Mouse (Mus musculus): Measurements from ENCODE around the gene Gm45062. TPM values are rescaled to one million over a fixed set of nuclear protein-coding genes. Genes with fewer than 3 reads are reported as not detected.

Gene Gm45062
- total and polyA plus RNA-seq, 3 experiments: 2.2 to 3.6 TPM; not detected in 1

DNA sequence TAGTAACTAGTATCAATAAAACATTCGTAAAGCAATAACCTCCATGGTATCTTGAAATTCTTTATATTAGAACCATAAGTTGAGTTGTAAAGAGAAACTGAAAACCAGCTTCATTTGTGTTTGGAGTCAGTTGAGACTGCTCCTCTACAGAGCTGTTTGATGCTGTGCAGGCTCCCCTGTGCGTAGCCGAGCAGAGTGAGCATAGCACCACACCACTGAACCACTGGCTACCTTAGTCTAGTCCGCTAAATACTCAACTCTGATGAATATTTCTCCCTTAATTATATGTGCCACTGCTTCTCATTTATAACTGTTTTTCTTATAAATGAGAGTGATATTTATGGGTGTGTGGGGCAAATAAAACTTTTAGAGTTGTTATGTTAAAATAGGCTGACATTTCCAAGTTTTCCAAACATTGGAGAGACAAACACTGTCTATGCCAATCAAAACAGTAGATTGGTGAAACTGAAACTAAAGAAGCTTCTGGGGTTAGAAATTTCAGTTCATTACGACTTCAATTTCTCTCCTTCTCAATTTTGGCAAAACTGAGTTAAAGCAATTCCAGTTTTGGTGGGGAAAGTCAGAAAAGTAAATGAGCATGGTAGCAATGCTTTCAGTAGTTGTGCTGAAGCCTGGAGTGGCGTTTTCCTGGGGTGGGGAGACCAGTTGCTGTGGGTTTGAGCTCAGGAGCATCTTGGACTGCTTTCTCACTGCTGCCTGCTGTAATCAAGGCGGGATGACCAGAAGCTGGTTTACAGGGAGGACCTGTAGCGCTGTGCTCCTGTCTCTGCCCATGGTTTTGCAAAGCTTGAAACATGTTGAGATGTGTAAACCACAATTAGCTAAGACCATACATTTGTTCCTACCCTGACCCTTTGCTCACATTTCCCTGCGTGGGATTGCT lies 77.5 kb downstream of the Gm45062 start:
- Histone ChIP-seq H3K27ac (ENCODE audit: control insufficient read depth, low read depth, low read length) (no peak overlapping the region), H3K4me3 (ENCODE audit: control insufficient read depth in 1 of 2, insufficient read depth in 1 of 2, low read depth in 2 of 2, low read length in 2 of 2) (no peak overlapping the region), H3K9ac (ENCODE audit: control insufficient read depth, low read depth, low read length, poor library complexity, severe bottlenecking) (no peak overlapping the region), H3K27me3 (ENCODE audit: control insufficient read depth in 1 of 2, insufficient read depth in 2 of 2, low read length in 2 of 2) (no peaks in the 10 kb centered on the region), H3K79me2 (ENCODE audit: control insufficient read depth, insufficient read depth, low read length, poor library complexity) (no peaks in the 10 kb centered on the region), H3K4me1 (ENCODE audit: control insufficient read depth in 1 of 2, insufficient read depth in 2 of 2, low read length in 2 of 2) (peaks cover 2 to 7% of the 10 kb centered on the region in 2 experiments; a peak in 3 of 4 replicates), H3K9me3 (replicated peaks; ENCODE audit: insufficient read depth, low read length) (no peaks in the 10 kb centered on the region), H3K36me3 (ENCODE audit: control insufficient read depth in 1 of 2, insufficient read depth in 2 of 2, low read length in 2 of 2) (peaks cover 0 to 6% of the 10 kb centered on the region in 2 experiments; a peak in 2 of 4 replicates)
- no peak for DNase-seq (ENCODE audit: low read depth, low spot score)
- TF ChIP-seq TBP (IDR thresholded peaks at IDR 0.05; ENCODE audit: low read depth, low read length) (no peak), SIN3A (IDR thresholded peaks at IDR 0.05; ENCODE audit: low read length) (no peak), POLR2A (IDR thresholded peaks at IDR 0.05; ENCODE audit: control insufficient read depth in 1 of 2, insufficient read depth in 1 of 2, low read depth in 1 of 2, low read length in 2 of 2, poor library complexity in 1 of 2) (no peak), SMC3 (IDR thresholded peaks at IDR 0.05; ENCODE audit: low read depth, low read length) (no peak)

DNA sequence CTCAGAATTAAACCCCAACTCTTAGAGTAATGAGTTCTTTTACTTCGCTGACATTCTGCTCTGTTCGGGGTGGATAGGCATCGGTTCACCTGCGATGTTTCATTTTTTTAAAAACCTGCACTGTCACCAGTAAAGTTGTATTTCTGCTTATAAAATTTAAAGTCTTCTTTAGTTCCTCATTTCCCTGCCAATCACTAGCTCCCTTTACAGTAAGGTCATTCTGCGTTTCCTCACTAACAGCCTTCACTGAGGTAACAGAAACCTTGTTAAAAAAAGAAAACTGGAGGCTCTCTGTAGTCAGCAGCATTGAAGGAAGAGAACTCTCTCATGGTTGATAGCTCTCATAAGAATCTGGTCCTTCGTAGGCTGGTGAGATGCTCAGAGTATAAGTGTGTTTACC lies 80.2 kb downstream of the Gm45062 start:
- Histone ChIP-seq H3K4me1 (ENCODE audit: control insufficient read depth in 1 of 2, insufficient read depth in 2 of 2, low read length in 2 of 2) (peaks cover 2 to 11% of the 10 kb centered on the region in 2 experiments), H3K27me3 (ENCODE audit: control insufficient read depth in 1 of 2, insufficient read depth in 2 of 2, low read length in 2 of 2) (no peaks in the 10 kb centered on the region), H3K9me3 (replicated peaks; ENCODE audit: insufficient read depth, low read length) (no peaks in the 10 kb centered on the region), H3K27ac (ENCODE audit: control insufficient read depth, low read depth, low read length) (peak overlapping the region; percentile 47; the same call in 1 of the 2 replicates), H3K4me3 (ENCODE audit: control insufficient read depth in 1 of 2, insufficient read depth in 1 of 2, low read depth in 2 of 2, low read length in 2 of 2) (peak overlapping the region; percentile 35 to 50), H3K9ac (ENCODE audit: control insufficient read depth, low read depth, low read length, poor library complexity, severe bottlenecking) (peak overlapping the region; percentile 36), H3K79me2 (ENCODE audit: control insufficient read depth, insufficient read depth, low read length, poor library complexity) (no peaks in the 10 kb centered on the region), H3K36me3 (ENCODE audit: control insufficient read depth in 1 of 2, insufficient read depth in 2 of 2, low read length in 2 of 2) (peaks cover 0 to 22% of the 10 kb centered on the region in 2 experiments; a peak in 2 of 4 replicates)
- TF ChIP-seq EP300 (IDR thresholded peaks at IDR 0.05; ENCODE audit: low read depth in 1 of 2, low read length in 2 of 2): 0 out of 4 replicates have a peak, but pooled peaks of 1 of the 2 experiments have one; percentile 29
- no peak for TF ChIP-seq BHLHE40 (IDR thresholded peaks at IDR 0.05; ENCODE audit: borderline replicate concordance, low read depth, low read length)
- TF ChIP-seq ZNF384 (IDR thresholded peaks at IDR 0.05; ENCODE audit: low read depth, low read length): peak; percentile 66; the same call in 1 of the 2 replicates
- no peak for TF ChIP-seq TCF12 (IDR thresholded peaks at IDR 0.05; ENCODE audit: low read depth, low read length)
- no peak for TF ChIP-seq MAZ (IDR thresholded peaks at IDR 0.05; ENCODE audit: low read depth, low read length)
- 0 out of 2 replicates have a peak, but pooled peaks have one; percentile 45 for TF ChIP-seq SIN3A (IDR thresholded peaks at IDR 0.05; ENCODE audit: low read length)
- TF ChIP-seq MAX (IDR thresholded peaks at IDR 0.05; ENCODE audit: low read length): no peak
- peak; percentile 70 for DNase-seq (ENCODE audit: low read depth, low spot score)

DNA sequence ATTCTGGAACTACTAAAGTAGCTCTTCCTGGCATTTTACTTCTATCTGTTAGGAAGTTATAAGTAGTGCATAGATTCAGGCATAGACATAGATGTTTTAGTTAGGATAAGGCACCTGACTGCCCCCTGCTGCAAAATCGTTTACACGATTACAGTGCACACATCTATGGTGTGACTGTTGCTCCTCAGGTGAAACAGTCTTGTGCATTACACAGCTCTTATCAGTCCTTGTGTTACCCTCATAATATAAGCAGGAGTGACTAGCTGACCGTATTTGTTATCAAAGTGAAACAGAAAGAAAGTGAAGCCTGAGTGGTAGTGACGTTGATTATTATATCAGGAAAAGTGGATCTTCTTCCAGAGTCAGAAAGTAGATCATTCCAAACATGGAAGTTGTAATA lies 84.0 kb downstream of the Gm45062 start:
- H3K27ac ChIP-seq (ENCODE audit: control insufficient read depth, low read depth, low read length): no peak overlapping the region
- peak; percentile 37; the same call in 1 of the 2 replicates for TF ChIP-seq MXI1 (IDR thresholded peaks at IDR 0.05; ENCODE audit: low read depth, low read length)
- TF ChIP-seq ELF1 (IDR thresholded peaks at IDR 0.05; ENCODE audit: low read depth, low read length): no peak
- TF ChIP-seq POLR2AphosphoS2 (IDR thresholded peaks at IDR 0.05; ENCODE audit: low read length): no peak
- TF ChIP-seq CHD2 (IDR thresholded peaks at IDR 0.05; ENCODE audit: low read length): no peak
- no peak for TF ChIP-seq MEF2A (IDR thresholded peaks at IDR 0.05; ENCODE audit: extremely low read depth, insufficient replicate concordance, low read depth, low read length, poor library complexity, severe bottlenecking)
- TF ChIP-seq RCOR1 (IDR thresholded peaks at IDR 0.05; ENCODE audit: low read depth, low read length): 0 out of 2 replicates have a peak, but pooled peaks have one; percentile 32
- TF ChIP-seq E2F4 (IDR thresholded peaks at IDR 0.05; ENCODE audit: borderline replicate concordance, low read depth, low read length): no peak
- no peak; the same call in 1 of the 2 replicates for TF ChIP-seq BHLHE40 (IDR thresholded peaks at IDR 0.05; ENCODE audit: borderline replicate concordance, low read depth, low read length)
- no peak for TF ChIP-seq KAT2A (conservative IDR thresholded peaks at IDR 0.05; ENCODE audit: low read depth, low read length)
- TF ChIP-seq UBTF (IDR thresholded peaks at IDR 0.05; ENCODE audit: borderline replicate concordance, insufficient read depth, low read depth, low read length): no peak
- peak; percentile 36 for TF ChIP-seq TCF12 (IDR thresholded peaks at IDR 0.05; ENCODE audit: low read depth, low read length)
- no peak for TF ChIP-seq JUND (IDR thresholded peaks at IDR 0.05; ENCODE audit: low read depth, low read length)
- TF ChIP-seq GATA1 (IDR thresholded peaks at IDR 0.05; ENCODE audit: low read depth, low read length): peak; percentile 50; the same call in 1 of the 2 replicates
- peak; percentile 64 to 69 for TF ChIP-seq EP300 (IDR thresholded peaks at IDR 0.05; ENCODE audit: low read depth in 1 of 2, low read length in 2 of 2)
- no peak for TF ChIP-seq ZNF384 (IDR thresholded peaks at IDR 0.05; ENCODE audit: low read depth, low read length)
- no peak for TF ChIP-seq POLR2AphosphoS5 (IDR thresholded peaks at IDR 0.05; ENCODE audit: borderline replicate concordance, low read depth, low read length)
- no peak for TF ChIP-seq TBP (IDR thresholded peaks at IDR 0.05; ENCODE audit: low read depth, low read length)

More for the DNA sequence above, 84.0 kb downstream of the Gm45062 start:
- Histone ChIP-seq H3K36me3 (ENCODE audit: control insufficient read depth in 1 of 2, insufficient read depth in 2 of 2, low read length in 2 of 2) (peaks cover 0 to 34% of the 10 kb centered on the region in 2 experiments; a peak in 2 of 4 replicates), H3K9ac (ENCODE audit: control insufficient read depth, low read depth, low read length, poor library complexity, severe bottlenecking) (peak overlapping the region; percentile 62; the same call in 1 of the 2 replicates), H3K27me3 (ENCODE audit: control insufficient read depth in 1 of 2, insufficient read depth in 2 of 2, low read length in 2 of 2) (no peaks in the 10 kb centered on the region), H3K4me1 (ENCODE audit: control insufficient read depth in 1 of 2, insufficient read depth in 2 of 2, low read length in 2 of 2) (peaks cover 9 to 18% of the 10 kb centered on the region in 2 experiments), H3K79me2 (ENCODE audit: control insufficient read depth, insufficient read depth, low read length, poor library complexity) (no peaks in the 10 kb centered on the region), H3K4me3 (ENCODE audit: control insufficient read depth in 1 of 2, insufficient read depth in 1 of 2, low read depth in 2 of 2, low read length in 2 of 2) (peak overlapping the region in 1 of 2 experiments; percentile 57; a peak in 2 of 4 replicates), H3K9me3 (replicated peaks; ENCODE audit: insufficient read depth, low read length) (no peaks in the 10 kb centered on the region)
- DNase-seq (ENCODE audit: low read depth, low spot score): peak; percentile 50
